Mouse (Mus musculus): ENCODE measurements around the gene Usp43. TPM values are rescaled to one million over a fixed set of nuclear protein-coding genes. Genes with fewer than 3 reads are reported as not detected.

Usp43 gene
- polyA plus RNA-seq (2015; fragmentation: Nextera tagmentation; extraction: Ambion mirVana) = 0.80 and 0.87 TPM in 2 replicates

DNA sequence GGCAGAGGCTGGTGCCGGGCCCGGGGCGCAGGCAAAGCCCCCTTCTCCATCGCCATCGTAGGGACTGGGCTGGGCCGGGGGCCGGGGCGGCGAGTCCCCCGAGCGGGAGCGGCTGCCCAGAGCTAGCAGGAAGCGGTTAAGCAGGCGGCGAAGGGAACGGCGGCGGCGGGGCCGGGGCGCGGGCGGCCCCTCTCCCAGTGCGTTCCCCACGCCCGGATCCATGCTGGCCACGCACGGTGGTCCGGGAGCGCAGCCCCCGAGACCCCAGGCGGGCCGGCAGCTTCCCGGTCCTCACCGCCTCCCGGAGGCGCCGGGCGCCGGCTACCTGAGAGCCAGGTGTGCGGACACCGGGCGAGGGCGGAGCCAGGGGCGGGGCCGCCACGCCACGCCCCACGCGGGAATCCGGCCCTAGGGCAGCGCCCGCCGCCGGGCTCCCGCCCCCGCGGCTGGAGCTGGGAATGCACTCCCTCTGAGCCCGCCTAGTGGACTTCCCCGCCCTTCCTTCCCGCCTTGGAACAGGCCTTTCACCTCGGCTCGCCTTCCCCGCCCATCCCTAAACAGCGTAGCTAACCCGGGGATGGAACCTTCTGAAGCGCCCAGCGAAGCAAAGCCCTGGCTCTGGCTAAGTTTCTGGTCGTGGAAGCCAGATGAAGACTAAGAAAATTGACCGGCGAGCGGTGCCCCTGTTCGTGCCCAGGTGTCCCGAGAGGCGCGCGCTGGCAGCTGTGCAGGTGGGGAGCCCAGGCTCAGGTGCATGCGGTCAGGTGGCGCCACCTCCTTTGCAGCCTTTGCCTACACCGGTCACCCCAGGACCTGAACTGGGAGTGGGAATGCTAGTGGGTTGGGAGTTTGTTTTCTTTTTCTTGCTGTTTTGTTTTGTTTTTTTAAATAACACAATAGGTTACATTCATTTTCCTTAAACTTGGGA, at the start of gene Usp43:
Usp43 (minus strand) TSS at position 327 of the 928 bp plus-strand sequence.
- ATAC-seq (ENCODE audit: extremely low read depth, insufficient number of reproducible peaks, low FRiP score, low TSS enrichment) = peak; percentile 38
- peak within 1 kb of the TSS; percentile 99 for H3K4me2 ChIP-seq
- 1% methylated on average over 68 of the region's 80 CpGs for WGBS
- H3K9me3 ChIP-seq = no peaks in the 10 kb centered on the region
- no peaks in the 10 kb centered on the region for H3K36me3 ChIP-seq
- peaks cover 27% of the 10 kb centered on the region for H3K27me3 ChIP-seq (replicated peaks)
- H3K4me1 ChIP-seq = peaks cover 18% of the 10 kb centered on the region
- H3K27ac ChIP-seq (replicated peaks) = peak within 1 kb of the TSS; percentile 57
- H3K9ac ChIP-seq = peak within 1 kb of the TSS; percentile 82
- H3K4me3 ChIP-seq = peak within 1 kb of the TSS; percentile 80

DNA sequence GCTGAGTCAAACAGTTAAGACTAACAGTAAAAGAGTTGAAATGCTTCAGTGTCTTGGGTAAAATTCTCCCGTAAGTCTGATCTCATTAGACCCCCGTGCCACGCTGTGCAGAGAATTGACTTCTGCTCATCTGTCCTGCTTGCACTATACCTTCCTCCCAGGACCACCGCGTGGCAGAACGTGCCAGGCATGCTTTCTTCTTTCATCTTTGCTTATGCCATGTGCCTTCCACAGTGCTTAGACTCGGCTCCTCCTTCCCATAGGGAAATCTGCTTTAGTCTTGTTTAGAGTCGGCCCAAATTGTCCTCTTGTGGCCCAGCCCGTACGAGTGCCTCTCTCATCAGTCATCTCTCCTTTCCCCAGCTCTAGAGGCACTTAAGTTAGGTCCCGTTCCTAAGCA, 45.9 kb upstream of the Usp43 start:
- Histone ChIP-seq H3K4me3 (0 out of 2 replicates have a peak overlapping the region, but pooled peaks have one; percentile 3), H3K27ac (replicated peaks) (no peak overlapping the region), H3K9me3 (no peaks in the 10 kb centered on the region), H3K27me3 (replicated peaks) (no peaks in the 10 kb centered on the region), H3K9ac (0 out of 2 replicates have a peak overlapping the region, but pooled peaks have one; percentile 25), H3K4me1 (peaks cover 28% of the 10 kb centered on the region), H3K36me3 (peaks cover 20% of the 10 kb centered on the region), H3K4me2 (peak overlapping the region; percentile 97; the same call in 1 of the 2 replicates)
- no peak for ATAC-seq (ENCODE audit: extremely low read depth, insufficient number of reproducible peaks, low FRiP score, low TSS enrichment)
- 68% methylated on average over 11 of the region's 11 CpGs for WGBS

DNA sequence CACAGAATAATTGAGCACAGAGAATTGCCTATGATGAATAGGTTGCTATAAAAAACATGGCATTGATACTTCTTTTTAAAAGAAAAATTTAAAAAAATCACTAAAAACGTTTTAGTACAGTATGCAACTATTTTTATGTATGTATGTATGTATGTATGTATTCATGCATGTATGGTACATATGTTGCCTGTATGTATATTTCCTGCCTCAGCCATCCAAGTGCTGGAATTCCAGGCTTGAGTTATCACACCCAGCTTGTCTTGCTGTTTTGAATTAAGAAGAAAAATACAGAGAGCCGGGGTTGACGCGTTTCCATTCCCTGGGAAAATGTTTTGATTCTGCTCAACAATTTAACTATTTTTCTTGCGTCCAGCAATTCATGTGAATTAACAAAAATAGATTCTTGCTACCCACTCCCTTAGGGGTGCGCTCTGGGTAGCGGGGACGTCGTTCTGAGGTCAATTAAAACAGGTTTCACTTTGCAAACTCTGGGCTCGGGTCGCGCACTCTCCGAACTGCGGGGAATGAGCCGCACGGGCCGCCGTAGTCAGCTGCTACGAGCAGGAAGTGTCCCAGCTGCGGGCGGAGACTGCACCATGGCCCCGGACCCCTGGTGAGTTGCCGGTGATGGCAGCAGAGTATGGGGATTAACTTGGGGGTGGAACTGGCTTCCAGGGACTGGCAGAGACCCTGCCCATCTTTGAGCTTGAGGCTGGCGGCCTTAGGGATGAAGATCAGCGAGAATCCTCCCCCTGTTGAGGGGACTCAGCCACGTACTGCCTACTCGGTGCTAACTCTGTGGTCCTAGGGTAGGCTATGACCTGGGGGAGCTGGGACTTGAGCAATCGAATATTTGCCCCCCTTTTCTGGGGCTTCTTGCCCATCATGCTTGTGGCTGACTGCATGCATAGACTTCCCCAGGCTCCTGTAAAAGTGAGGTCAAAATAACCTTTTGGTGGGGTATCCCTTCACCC, 44.2 kb upstream of the Usp43 start, which contains the start of gene Stx8:
Stx8 (plus strand) TSS at position 289 of the 974 bp plus-strand sequence.
- no peaks in the 10 kb centered on the region for H3K27me3 ChIP-seq (replicated peaks)
- H3K4me2 ChIP-seq = peak within 1 kb of the TSS; percentile 97

DNA sequence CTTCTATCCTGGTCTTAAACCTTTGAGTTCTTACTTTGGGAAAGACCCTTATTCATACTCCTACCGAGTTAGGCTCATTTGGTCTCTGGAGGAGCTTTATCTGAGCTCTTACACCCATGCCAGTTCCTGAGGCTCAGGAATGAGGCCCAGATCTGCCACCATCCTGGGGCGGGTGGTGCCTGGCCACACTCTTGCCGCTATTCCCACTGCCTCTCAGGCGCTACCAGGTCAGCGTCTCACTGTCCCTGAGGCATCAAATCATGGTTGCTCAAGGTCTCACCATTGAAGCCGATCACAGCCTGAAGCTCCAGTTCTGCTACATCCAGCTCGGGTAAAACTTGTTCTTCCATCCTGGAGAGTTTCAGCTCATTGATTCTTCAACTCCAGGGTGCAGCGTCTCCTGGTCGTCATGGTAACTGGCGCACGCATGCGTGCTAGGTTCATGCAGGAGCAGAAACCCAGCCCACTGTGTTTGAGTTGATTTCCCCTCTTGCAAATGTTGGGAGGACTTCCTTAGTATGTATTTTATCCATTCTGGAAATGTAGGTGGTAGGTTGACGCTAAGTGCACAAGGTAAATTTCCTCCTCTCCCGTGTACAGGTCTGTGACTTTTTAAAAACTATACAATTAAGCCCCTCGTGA, 43.4 kb upstream of the Usp43 start, which contains the start of gene Cfap52:
Cfap52 (minus strand) TSS at position 410 of the 642 bp plus-strand sequence.
- peak within 1 kb of the TSS; percentile 39; the same call in 1 of the 2 replicates for H3K27ac ChIP-seq (replicated peaks)
- peak within 1 kb of the TSS; percentile 88 for H3K9ac ChIP-seq
- 5% methylated on average over 15 of the region's 15 CpGs for WGBS
- no peaks in the 10 kb centered on the region for H3K9me3 ChIP-seq
- peak within 1 kb of the TSS; percentile 77 for H3K4me3 ChIP-seq
- peak within 1 kb of the TSS; percentile 97 for H3K4me2 ChIP-seq
- H3K27me3 ChIP-seq (replicated peaks) = no peaks in the 10 kb centered on the region
- peaks cover 7% of the 10 kb centered on the region for H3K36me3 ChIP-seq
- ATAC-seq (ENCODE audit: extremely low read depth, insufficient number of reproducible peaks, low FRiP score, low TSS enrichment) = no peak
- H3K4me1 ChIP-seq = peaks cover 23% of the 10 kb centered on the region

More for the DNA sequence above, 44.2 kb upstream of the Usp43 start, which contains the start of gene Stx8:
- H3K36me3 ChIP-seq = peaks cover 15% of the 10 kb centered on the region
- under 1% methylated on average over 28 of the region's 28 CpGs for WGBS
- peaks cover 23% of the 10 kb centered on the region for H3K4me1 ChIP-seq
- peak; percentile 51; the same call in 1 of the 2 replicates for ATAC-seq (ENCODE audit: extremely low read depth, insufficient number of reproducible peaks, low FRiP score, low TSS enrichment)
- H3K27ac ChIP-seq (replicated peaks) = peak within 1 kb of the TSS; percentile 39; the same call in 1 of the 2 replicates
- peak within 1 kb of the TSS; percentile 88 for H3K9ac ChIP-seq
- no peaks in the 10 kb centered on the region for H3K9me3 ChIP-seq
- H3K4me3 ChIP-seq = peak within 1 kb of the TSS; percentile 77

DNA sequence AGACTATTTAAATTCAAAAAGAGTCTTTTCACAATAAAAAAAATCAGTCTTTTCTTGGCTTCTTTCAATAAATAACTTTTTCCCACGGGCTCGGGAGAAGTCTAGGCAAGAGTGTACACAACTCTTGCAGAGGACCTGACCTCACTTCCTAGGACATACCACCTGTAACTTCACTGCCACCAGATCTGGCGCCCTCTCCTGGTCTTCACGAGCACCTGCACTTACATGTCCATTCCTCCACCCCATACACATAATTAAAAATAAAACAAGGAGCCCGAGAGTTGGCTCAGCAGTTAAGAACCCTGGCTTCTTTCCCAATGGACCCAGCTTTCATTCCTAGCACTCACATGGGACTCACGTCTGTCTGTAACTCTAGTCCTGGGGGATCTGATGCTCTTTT, 42.2 kb upstream of the Usp43 start:
- Histone ChIP-seq H3K27ac (replicated peaks) (no peak overlapping the region), H3K4me2 (no peak overlapping the region), H3K36me3 (no peaks in the 10 kb centered on the region), H3K4me3 (no peak overlapping the region), H3K9ac (no peak overlapping the region), H3K4me1 (peaks cover 23% of the 10 kb centered on the region), H3K27me3 (replicated peaks) (no peaks in the 10 kb centered on the region), H3K9me3 (no peaks in the 10 kb centered on the region)
- 74% methylated on average over 6 of the region's 6 CpGs for WGBS
- ATAC-seq (ENCODE audit: extremely low read depth, insufficient number of reproducible peaks, low FRiP score, low TSS enrichment) = no peak

DNA sequence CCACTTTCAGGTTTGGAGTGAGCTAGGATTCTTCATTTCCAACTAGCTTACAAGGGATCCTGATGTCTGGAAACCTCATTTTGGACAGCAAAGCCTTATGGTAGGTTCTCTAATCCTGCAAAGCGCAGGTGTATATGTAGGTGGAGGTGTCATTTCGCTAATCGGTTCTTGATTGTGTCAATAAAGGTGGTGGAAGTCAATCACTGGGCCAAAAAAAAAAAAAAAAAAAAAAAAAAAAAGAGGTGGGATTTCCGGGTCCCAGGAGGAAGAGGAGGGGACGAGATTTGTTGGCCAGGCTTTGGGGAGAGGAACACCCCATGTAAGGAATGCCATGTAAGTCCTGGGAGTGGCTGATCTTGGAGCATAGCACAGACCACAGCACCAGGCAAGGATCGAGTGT, 32.5 kb upstream of the Usp43 start:
- WGBS = 82% methylated on average over 6 of the region's 6 CpGs
- Histone ChIP-seq H3K27me3 (replicated peaks) (no peaks in the 10 kb centered on the region), H3K4me2 (no peak overlapping the region), H3K9me3 (no peaks in the 10 kb centered on the region), H3K4me3 (no peak overlapping the region), H3K9ac (no peak overlapping the region), H3K4me1 (peaks cover 8% of the 10 kb centered on the region), H3K27ac (replicated peaks) (no peak overlapping the region), H3K36me3 (no peaks in the 10 kb centered on the region)
- ATAC-seq (ENCODE audit: extremely low read depth, insufficient number of reproducible peaks, low FRiP score, low TSS enrichment) = no peak

DNA sequence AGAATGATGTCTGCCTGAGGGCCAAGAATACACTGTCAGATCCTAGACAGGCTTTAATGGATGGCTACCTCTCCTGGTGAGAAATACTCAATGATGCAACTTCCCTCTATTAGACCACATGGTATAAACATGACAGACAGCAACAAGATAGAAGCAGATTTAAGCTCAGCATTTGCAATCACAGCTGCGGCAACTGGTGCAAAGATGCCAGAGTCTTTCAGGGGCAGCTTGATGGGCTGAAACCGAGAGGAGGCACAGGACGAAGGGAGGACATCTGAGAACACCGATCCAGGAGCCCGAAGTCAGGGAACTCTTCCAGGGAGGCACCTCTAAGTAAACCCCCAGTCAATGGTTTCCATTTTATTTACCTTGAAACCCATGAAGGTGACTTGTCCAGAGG, 31.7 kb upstream of the Usp43 start:
- H3K27ac ChIP-seq (replicated peaks) = no peak overlapping the region
- no peak overlapping the region for H3K9ac ChIP-seq
- H3K27me3 ChIP-seq (replicated peaks) = no peaks in the 10 kb centered on the region
- WGBS = 71% methylated on average over 5 of the region's 5 CpGs
- H3K4me2 ChIP-seq = no peak overlapping the region
- H3K36me3 ChIP-seq = no peaks in the 10 kb centered on the region
- no peak for ATAC-seq (ENCODE audit: extremely low read depth, insufficient number of reproducible peaks, low FRiP score, low TSS enrichment)
- H3K4me3 ChIP-seq = no peak overlapping the region
- H3K4me1 ChIP-seq = peaks cover 11% of the 10 kb centered on the region
- H3K9me3 ChIP-seq = no peaks in the 10 kb centered on the region

DNA sequence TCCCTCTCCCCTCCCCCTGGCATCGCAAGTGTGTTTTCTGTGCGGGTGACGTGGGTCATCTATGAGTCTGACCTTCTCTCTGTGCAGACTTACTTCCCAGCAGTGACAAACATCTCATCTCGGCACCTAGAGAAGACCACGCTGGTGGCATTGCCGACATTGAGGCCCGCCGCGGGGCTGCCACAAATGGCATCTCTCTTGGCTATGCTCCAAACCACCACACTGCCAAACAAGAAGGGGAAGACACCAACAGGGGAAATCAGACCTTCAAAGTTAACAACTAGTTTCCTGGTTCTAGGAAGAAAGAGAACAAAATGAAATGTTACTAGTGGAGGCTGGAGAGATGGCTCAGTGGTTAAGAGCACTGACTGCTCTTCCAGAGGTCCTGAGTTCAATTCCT, 27.5 kb upstream of the Usp43 start:
- Histone ChIP-seq H3K4me3 (no peak overlapping the region), H3K4me2 (no peak overlapping the region), H3K36me3 (no peaks in the 10 kb centered on the region), H3K9ac (no peak overlapping the region), H3K27ac (replicated peaks) (no peak overlapping the region), H3K4me1 (peaks cover 25% of the 10 kb centered on the region), H3K9me3 (no peaks in the 10 kb centered on the region), H3K27me3 (replicated peaks) (no peaks in the 10 kb centered on the region)
- WGBS = 82% methylated on average over 9 of the region's 9 CpGs
- no peak for ATAC-seq (ENCODE audit: extremely low read depth, insufficient number of reproducible peaks, low FRiP score, low TSS enrichment)

DNA sequence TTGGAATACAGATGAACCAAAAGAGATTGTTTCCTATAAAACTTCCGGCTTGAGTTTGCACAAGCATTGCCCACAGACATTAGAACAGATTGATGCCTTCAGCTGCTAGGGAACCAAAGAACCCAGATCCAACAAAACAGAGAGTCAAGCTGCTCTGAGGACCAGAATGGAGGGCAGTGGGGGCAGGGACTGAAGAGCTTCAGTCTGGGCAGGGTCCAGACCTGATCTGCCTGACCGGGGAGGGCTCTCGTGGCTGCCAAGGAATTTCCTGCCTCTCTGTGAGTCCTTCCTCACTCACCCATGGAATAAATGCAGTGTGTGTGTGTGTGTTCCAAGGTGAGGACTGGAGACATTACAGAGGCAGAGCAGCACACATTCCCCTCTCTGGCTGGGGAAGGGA, 26.3 kb upstream of the Usp43 start:
- Histone ChIP-seq H3K27ac (replicated peaks) (no peak overlapping the region), H3K36me3 (no peaks in the 10 kb centered on the region), H3K27me3 (replicated peaks) (no peaks in the 10 kb centered on the region), H3K9ac (no peak overlapping the region), H3K4me1 (peaks cover 25% of the 10 kb centered on the region), H3K4me2 (no peak overlapping the region), H3K4me3 (no peak overlapping the region), H3K9me3 (no peaks in the 10 kb centered on the region)
- WGBS = 31% methylated on average over 3 of the region's 3 CpGs
- no peak for ATAC-seq (ENCODE audit: extremely low read depth, insufficient number of reproducible peaks, low FRiP score, low TSS enrichment)

DNA sequence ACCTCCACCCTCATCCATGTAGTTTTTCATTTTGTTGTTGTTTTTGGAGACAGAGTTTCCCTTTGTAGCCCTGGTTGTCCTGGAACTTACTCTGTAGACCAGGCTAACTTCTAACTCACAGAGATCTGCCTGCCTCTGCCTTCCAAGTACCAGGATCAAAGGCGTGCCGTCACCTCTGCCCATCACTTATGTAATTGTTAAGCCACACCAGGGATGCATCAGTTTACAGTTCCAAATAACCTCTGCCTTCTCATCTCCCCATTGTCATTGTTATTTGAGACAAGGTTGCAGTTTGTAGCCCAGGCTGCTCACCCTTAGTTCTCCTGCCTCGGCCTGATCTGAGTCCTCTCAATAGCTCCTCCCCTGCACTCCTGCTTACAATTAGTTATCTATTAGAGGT, 10.2 kb upstream of the Usp43 start:
- Histone ChIP-seq H3K9ac (no peak overlapping the region), H3K27me3 (replicated peaks) (no peaks in the 10 kb centered on the region; the same call in 1 of the 2 replicates), H3K27ac (replicated peaks) (no peak overlapping the region), H3K4me2 (no peak overlapping the region), H3K4me1 (no peaks in the 10 kb centered on the region), H3K9me3 (no peaks in the 10 kb centered on the region), H3K4me3 (no peak overlapping the region), H3K36me3 (no peaks in the 10 kb centered on the region)
- no peak for ATAC-seq (ENCODE audit: extremely low read depth, insufficient number of reproducible peaks, low FRiP score, low TSS enrichment)
- WGBS = 80% methylated on average over 3 of the region's 3 CpGs
